Mouse (Mus musculus) thymus, postnatal 4 days (tissue): ENCODE measurements around the gene Ap2s1.
"Not testable (repeated sequence)": the region's sequence is repeated elsewhere in the genome, so short reads cannot be mapped to it uniquely, and the experiment has no call there.

Experiments used
- DNase-seq: peaks from one replicate; pipeline ENCODE4 v3.0.0; 2021

Ap2s1 gene

DNA sequence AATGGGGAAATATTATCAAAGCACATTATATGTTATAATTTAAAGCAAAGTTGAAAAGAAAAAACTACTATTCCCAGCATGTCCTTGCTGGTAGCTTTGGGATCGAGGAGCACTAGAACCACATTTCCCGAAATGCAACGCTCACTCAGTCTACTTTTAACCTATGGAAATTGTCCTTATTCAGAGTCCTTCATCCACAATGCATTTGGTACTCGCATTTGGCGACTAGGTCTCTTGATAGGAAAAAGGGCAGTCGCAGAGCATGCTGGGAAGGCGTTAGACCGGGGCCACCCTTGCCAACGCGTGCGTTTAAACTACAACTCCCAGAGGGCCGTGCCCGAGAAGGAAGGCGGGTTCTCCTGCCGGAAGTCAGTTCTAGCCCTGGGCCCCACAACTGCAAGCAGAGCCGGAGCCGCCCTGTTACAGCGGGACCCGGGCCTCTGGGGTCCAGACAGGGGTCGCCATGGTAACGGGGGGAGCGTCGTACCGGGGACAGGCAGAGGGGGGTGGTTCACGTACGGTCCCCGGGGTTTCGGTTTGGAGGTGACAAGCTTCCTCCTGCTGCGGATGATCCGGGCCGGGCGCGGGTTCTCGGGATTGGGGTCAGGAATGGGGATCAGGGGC, at the start of gene Ap2s1:
Gene Ap2s1 (plus strand): TSS at position 338 of the 624 bp plus-strand sequence.
- DNase-seq: peak; percentile 95

GRCm38 (mm10) chr7:16689196-16689595, 49.0 kb upstream of the Ap2s1 start:
- no peak for DNase-seq

GRCm38 (mm10) chr7:16695025-16695424, 43.2 kb upstream of the Ap2s1 start:
- peak; percentile 88 for DNase-seq

GRCm38 (mm10) chr7:16699042-16699441, 39.2 kb upstream of the Ap2s1 start:
- DNase-seq: peak; percentile 34

- DNase-seq: no peak
Measured at GRCm38 (mm10) chr7:16700583-16700982, 37.6 kb upstream of the Ap2s1 start.

- no peak for DNase-seq
Measured at GRCm38 (mm10) chr7:16706385-16706784, 31.8 kb upstream of the Ap2s1 start.

GRCm38 (mm10) chr7:16708244-16708643, 30.0 kb upstream of the Ap2s1 start:
- DNase-seq: no peak

GRCm38 (mm10) chr7:16710604-16711003, 27.6 kb upstream of the Ap2s1 start:
- DNase-seq: peak; percentile 48

DNA sequence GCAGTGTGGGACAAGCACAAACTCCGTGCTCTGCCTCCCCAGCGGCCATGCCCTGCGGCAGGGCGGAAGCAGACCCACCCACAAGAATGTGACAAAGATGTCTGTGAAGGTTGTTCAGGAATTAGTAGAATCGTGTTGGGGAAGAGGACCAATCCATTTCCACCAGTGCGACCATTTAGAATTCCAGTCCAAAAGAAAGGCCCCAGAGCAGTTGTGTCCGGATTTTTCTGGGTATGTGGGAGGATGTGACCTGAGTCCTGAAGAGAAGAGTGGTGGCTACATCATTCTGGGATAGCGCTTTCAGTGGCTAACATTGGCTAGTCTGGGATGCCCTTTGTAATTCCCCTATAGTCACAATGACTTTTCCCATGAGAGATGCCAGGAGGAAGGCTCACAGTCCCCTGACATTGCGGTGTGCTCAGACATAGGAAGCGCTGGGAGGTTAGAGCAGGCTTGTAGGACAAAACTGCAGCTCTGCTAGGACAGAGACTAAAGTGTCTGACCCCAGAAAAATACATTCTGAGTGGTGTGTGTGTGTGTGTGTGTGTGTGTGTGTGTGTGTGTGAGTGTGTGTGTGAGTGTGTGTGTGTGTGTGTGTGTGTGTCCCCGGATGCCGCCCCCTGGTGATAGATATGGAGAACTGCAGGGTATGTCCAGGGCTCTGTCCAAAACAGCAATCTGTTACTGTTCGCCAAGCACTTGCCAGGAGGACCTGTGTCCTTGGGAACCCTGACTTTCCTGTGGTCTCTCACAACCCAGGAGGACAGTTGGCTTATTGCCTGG, 25.4 kb upstream of the Ap2s1 start:
- DNase-seq: no peak

GRCm38 (mm10) chr7:16716456-16717152, 21.6 kb upstream of the Ap2s1 start:
- DNase-seq: peak; percentile 57

GRCm38 (mm10) chr7:16721629-16722028, 16.6 kb upstream of the Ap2s1 start, which contains the start of gene Ceacam9:
TSS of gene Ceacam9 (plus strand) at chr7:16721929.
- no peak for DNase-seq

DNA sequence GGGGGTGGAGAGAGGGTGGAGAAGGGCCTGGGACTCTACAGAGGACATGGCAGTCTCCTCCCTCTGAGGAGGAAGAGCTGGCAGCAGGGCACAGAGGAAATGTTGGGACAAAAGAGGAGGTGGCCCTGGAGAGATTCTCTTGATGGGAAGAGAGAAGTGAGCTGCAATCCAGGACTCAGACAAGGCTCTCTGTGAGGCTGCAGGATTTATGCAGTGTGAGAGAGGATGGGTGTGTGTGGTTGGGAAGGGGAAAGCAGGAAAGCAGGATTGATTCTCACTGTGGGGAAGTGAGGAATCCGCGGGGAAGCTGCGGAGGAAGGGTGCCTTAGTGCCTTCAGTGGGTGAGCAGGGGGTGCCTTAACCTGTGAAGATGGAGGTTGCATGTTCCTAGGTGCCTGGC, 15.7 kb upstream of the Ap2s1 start:
- DNase-seq: not testable (repeated sequence)

GRCm38 (mm10) chr7:16728596-16729348, 9.4 kb upstream of the Ap2s1 start:
- DNase-seq: peak; percentile 93

- peak; percentile 29 for DNase-seq
Measured at GRCm38 (mm10) chr7:16729563-16729962, 8.6 kb upstream of the Ap2s1 start.

DNA sequence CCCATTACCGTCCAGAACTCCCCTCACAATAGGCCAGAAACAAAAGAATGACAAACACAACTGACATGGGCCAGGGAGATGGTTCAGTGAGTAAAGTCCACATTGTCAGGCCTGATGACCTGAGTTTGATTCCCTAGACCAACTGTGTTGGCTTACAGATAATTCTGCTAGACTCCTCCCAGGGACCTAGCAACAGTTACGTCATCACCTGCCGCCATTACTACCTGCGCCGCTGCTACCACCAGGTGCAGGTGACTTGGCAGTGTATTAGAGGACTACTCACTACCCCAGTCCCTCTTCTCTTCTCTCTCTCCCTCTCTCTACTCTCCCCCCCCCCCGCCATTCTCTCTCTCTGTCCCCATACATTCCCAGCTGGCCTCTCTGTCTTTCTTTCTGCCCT, 7.4 kb upstream of the Ap2s1 start:
- DNase-seq: no peak

DNA sequence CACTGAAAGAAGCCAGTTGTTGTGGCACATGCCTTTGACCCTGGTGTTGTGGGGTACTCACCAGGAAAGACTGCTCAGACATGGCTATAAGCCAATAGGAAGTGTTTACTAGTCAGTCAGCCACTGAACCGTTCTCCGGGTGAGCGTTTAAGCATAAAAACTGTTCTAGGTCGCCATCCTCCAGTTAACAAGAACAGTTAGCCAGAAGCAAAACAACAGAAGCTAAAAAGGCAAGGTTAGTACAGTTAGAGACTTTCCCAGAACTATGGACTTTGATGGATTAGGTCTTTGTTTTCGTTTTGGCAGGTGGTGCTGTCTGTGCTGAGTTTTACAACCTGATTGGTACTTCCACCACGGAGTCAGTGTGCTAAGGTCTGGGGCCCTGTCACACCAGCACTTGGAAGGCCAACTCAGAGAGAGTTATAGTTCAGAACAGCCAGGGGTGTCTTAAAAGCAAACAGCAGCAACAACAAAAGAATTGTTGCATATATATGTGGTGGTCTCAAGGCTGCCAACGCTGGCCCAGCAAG, 6.3 kb upstream of the Ap2s1 start:
- DNase-seq: no peak

DNA sequence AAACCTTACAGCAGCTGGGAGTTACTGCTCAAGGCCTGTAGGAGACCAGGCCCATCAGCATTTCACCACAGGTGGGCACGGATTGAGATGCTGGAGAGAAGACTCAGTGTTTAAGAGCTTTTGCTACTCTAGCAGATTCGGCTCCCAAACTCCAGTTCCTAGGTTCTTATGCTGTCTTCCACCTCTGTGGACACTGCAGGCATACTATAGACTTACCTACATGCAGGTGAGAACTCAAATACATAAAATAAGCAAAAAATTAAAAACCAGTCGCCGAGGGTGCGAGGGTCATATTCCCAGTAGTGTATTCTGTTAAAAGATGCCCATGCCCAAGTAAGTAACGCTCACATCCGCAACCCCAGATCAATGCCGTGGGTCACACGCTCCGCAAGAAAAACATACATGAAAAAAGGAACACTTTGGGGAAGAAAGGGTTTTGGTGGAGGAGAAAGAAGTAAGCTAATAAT, 571 bp upstream of the Ap2s1 start:
- DNase-seq: no peak

GRCm38 (mm10) chr7:16739056-16739604, 920 bp downstream of the Ap2s1 start:
- no peak for DNase-seq

DNA sequence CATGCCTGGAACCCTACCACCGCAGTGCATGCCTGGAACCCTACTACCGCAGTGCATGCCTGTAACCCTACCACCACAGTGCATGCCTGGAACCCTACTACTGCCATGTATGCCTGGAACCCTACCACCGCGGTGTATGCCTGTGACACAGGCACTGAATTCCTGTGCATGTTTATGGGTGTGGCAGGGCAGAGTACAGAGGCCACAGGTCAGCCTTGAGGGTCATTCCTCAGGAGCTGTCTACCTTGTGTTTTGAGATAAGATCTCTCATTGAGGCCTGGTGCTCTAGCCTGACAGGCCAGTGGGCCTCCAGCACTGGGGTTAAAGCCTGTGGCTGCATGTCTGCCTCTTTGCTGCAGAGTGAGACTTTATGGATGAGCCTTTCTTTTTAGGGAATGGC, 7.2 kb downstream of the Ap2s1 start:
- DNase-seq: no peak

DNA sequence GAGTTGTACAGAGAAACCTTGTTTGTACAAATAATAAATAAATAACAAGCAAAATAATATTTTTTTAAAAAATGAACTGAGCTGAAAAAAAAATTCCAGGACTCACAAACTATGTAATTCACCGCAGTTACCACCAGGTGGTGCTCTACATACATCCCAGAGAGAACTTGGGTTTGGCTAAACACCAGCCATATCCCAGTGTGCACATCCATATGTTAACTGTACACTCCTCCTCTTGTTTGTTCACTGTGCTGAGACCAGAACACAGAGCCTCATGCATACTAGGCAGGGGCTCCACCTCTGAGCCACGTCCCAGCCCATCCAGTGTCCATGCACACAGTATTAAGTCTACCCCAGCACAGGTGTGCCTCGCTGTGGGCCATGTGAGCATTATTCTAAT, 7.9 kb downstream of the Ap2s1 start:
- peak; percentile 62 for DNase-seq

DNA sequence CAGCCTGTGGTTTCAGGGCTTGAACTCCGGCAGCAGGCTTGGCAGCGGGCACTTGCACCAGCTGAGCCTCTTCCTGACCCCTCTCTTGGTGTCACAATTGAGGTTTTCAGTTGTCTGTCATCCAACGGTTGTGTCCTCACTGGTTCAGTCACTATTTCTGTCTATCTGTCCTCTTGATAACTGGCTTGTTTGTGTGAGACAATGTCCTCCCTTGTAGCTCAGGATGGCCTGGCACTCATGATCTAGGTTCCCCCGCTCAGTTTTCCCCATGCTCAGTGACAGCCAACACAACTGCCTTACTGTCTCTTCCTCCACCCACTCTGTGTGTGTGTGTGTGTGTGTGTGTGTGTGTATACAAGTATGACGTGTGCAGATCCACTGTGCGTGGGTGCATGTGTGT, 9.4 kb downstream of the Ap2s1 start:
- DNase-seq: no peak

DNA sequence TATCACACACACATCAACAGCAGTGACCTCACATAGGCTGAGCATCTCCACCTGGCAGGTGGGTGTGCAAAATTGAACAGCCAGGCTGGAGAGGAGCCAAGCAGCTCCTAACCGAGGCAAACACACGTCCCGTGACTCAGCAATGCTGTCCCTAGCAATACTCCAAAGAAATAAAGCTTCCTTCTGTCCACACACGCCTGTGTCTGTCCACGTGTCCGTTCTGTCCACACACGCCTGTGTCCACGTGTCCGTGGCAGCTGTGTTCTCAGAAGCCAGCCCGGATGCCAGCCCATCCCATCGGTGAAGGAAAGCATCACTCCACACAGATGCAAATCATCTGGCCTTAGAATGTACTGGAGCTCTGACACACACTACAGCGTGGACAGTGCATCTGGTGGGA, 13.8 kb downstream of the Ap2s1 start:
- no peak for DNase-seq
